Mouse (Mus musculus) liver, adult 2 months (tissue): ENCODE data around the gene Crocc2. TPM values are rescaled to one million over a fixed set of nuclear protein-coding genes. Genes with fewer than 3 reads are reported as not detected.
"Not testable (repeated sequence)": the region's sequence is repeated elsewhere in the genome, so short reads cannot be mapped to it uniquely, and the experiment has no call there.

ENCODE experiments used
- DNase-seq: peaks from one replicate; pipeline ENCODE4 v3.0.0-alpha.2; 2011; ENCODE audit warnings: low read depth, low spot score; ENCODE audit errors: extremely low read depth
- H3K27ac ChIP-seq: fragments of 200-500 bp; replicated peaks from 2 replicates; pipeline ENCODE4 v1.5.1; 2012; ENCODE audit warnings: low read depth, mild to moderate bottlenecking, control low read depth, inconsistent platforms, low read length; ENCODE audit not compliant: insufficient read depth
- H3K27me3 ChIP-seq: fragments of 200-500 bp; 2 replicates; pipeline ENCODE4 v1.6.1; 2012; ENCODE audit warnings: mild to moderate bottlenecking, moderate library complexity, low read length, inconsistent platforms; ENCODE audit not compliant: control insufficient read depth, insufficient read depth
- H3K36me3 ChIP-seq: fragments of 200-500 bp; 2 replicates; pipeline ENCODE4 v1.6.1; 2012; ENCODE audit warnings: low read length, inconsistent platforms; ENCODE audit not compliant: control insufficient read depth, insufficient read depth
- H3K4me1 ChIP-seq: fragments of 200-500 bp; 2 replicates; pipeline ENCODE4 v1.6.1; 2011; ENCODE audit warnings: low read length; ENCODE audit not compliant: control insufficient read depth, insufficient read depth
- H3K4me3 ChIP-seq: fragments of 200-500 bp; 2 replicates; pipeline ENCODE4 v1.5.1; 2011; ENCODE audit warnings: low read depth, mild to moderate bottlenecking, control low read depth, low read length, moderate library complexity; ENCODE audit not compliant: insufficient read depth
- H3K79me2 ChIP-seq: fragments of 200-500 bp; 2 replicates; pipeline ENCODE4 v1.6.1; 2012; ENCODE audit warnings: inconsistent platforms, mild to moderate bottlenecking, low read length, moderate library complexity; ENCODE audit not compliant: control insufficient read depth, insufficient read depth
- H3K9ac ChIP-seq: fragments of 200-500 bp; 2 replicates; pipeline ENCODE4 v1.6.1; 2012; ENCODE audit warnings: low read depth, mild to moderate bottlenecking, control low read depth, inconsistent platforms, low read length
- CTCF ChIP-seq: fragments of 200-500 bp; IDR thresholded peaks from 2 replicates; pipeline ENCODE4 v1.5.1; 2011; ENCODE audit warnings: low read depth, low read length, control low read depth
- POLR2A ChIP-seq: fragments of 200-500 bp; IDR thresholded peaks from 2 replicates; pipeline ENCODE4 v1.6.1; 2011; ENCODE audit warnings: low read length, control low read depth; ENCODE audit not compliant: insufficient read depth; ENCODE audit errors: extremely low read depth
- WGBS: fragments of 180-500 bp; shearing (Covaris S2); methylation state at CpG from one replicate; pipeline ENCODE4 v1.1.7; 2018; 5-methylcytosine and 5-hydroxymethylcytosine counted together
- polyA plus RNA-seq: library from polyadenylated mRNA; depleted of rRNA; stranded (reverse); fragments of >200 nt; gene quantifications from 2 replicates; pipeline ENCODE4 v1.2.3, GENCODE M21; 2012
- total RNA-seq: library from RNA; depleted of rRNA; stranded (reverse); fragments of >200 nt; gene quantifications from 2 replicates; pipeline ENCODE4 v1.2.3, GENCODE M21; 2014

Gene Crocc2
- total and polyA plus RNA-seq, 2 experiments, result not detected

DNA sequence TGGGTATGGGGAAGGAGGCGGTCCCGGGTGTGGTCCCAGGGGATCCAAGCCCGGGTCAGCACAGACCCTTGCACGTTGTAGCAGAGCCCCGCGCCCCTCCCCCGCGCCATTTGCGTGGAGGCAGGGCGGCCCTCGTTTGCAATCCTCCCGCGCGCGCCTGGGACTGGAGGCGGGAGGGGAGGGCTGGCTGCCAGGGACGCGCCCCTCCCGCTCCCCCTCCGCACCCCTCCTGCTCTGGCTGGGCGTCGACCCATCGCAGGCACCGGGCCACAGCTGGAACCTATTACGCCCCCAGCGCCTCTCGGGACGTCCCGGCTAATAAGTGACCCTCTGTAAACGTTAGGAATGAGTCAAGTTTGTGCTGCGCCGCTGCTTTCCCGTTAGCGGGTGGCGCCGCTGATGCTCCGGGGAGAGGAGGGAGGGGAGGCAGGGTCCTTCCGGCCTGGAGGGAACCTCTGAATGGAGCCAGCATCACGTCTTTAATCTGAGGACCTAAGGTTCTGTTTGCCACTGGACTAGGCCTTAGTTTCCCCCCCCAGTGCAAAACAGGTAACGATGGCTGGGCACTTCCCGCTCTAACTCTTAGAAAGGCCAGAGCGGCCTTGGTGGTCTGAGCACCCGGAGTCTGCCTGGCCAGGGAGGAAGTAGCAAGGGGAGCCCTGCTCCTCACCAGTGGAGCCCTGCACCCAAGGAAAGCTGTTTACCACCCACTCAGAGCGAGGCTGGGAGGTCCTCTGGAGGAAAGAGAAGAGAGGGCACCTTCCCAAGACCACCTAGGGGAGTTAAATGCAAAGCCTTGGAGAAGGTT is 8.2 kb downstream of the Crocc2 start:
- no peaks in the 10 kb centered on the region for H3K79me2 ChIP-seq

DNA sequence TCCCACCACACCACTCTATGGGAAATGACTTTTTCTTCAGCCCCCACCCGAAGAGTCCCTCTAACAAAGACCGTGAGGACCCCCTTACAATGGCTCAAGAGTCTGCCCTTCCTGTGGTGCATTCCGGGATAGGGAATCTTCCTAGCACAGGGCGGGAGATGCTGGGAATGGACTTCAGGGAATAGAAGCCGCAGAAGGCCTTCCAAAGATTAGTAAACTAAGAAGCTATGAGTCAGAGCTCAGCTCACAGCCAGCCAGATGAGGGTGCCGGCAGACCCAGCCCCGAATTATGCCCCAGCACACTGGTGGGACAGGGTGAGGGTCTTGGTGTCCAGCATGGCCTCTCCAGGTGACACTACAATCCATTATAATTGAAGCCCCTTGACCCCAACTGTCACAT is 13.8 kb downstream of the Crocc2 start:
- Histone ChIP-seq H3K27ac (no peak overlapping the region), H3K4me1 (no peaks in the 10 kb centered on the region), H3K27me3 (no peaks in the 10 kb centered on the region), H3K36me3 (no peaks in the 10 kb centered on the region), H3K79me2 (no peaks in the 10 kb centered on the region), H3K4me3 (no peak overlapping the region), H3K9ac (no peak overlapping the region)
- TF ChIP-seq CTCF, result no peak
- TF ChIP-seq POLR2A, result no peak
- no peak for DNase-seq
- WGBS, result 90% methylated on average over 7 of the region's 7 CpGs

More for the DNA sequence above, 8.2 kb downstream of the Crocc2 start:
- Histone ChIP-seq H3K36me3 (no peaks in the 10 kb centered on the region), H3K27me3 (0 out of 2 replicates have a peak, but pooled peaks cover 5% of the 10 kb centered on the region), H3K4me1 (no peaks in the 10 kb centered on the region), H3K4me3 (no peak overlapping the region), H3K27ac (no peak overlapping the region), H3K9ac (no peak overlapping the region)
- WGBS, result 9% methylated on average over 44 of the region's 44 CpGs
- TF ChIP-seq POLR2A (no peak), CTCF (no peak)
- no peak for DNase-seq

DNA sequence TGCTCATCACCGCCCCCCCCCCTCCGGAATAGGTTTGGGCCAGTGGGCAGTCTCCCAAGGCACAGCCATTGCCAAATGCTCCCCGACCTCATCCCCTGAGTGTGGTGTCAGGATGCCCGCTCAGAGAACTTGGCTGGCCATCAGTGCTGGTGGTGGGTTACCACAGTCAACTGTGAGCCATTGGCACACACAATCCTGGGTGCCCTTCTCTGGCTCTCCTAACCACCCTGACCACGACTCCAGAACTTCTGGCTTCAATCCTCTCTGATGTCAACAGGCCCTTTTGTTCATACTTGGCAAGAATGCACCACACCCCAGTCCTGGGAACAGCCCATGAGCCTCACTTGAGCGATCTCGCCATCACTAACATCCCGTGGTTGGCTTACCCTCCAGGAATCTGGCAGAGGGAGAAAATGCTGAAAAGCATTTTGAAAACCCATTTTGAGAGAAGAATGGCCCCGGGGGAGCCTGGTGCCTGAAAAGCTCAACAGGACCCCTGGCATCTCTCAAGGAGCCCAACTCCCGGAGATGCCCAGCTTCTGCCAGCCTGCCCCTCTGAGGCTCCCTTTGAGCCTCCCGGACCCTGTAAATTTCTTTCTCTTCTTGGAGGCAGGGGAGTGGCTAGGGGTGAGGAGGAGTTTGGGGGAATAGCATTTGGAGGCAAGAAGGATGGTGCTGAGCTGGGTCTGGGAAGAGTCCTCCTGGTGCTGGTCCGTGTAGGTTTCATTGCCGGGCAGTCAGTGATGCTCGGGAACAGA is 15.7 kb downstream of the Crocc2 start:
- H3K4me1 ChIP-seq, result no peaks in the 10 kb centered on the region
- no peak for TF ChIP-seq CTCF
- TF ChIP-seq POLR2A, result no peak
- WGBS, result 75% methylated on average over 14 of the region's 14 CpGs
- no peaks in the 10 kb centered on the region for H3K36me3 ChIP-seq
- DNase-seq, result no peak
- H3K4me3 ChIP-seq, result no peak overlapping the region
- H3K79me2 ChIP-seq, result no peaks in the 10 kb centered on the region
- no peaks in the 10 kb centered on the region for H3K27me3 ChIP-seq
- H3K27ac ChIP-seq, result no peak overlapping the region
- H3K9ac ChIP-seq, result no peak overlapping the region

DNA sequence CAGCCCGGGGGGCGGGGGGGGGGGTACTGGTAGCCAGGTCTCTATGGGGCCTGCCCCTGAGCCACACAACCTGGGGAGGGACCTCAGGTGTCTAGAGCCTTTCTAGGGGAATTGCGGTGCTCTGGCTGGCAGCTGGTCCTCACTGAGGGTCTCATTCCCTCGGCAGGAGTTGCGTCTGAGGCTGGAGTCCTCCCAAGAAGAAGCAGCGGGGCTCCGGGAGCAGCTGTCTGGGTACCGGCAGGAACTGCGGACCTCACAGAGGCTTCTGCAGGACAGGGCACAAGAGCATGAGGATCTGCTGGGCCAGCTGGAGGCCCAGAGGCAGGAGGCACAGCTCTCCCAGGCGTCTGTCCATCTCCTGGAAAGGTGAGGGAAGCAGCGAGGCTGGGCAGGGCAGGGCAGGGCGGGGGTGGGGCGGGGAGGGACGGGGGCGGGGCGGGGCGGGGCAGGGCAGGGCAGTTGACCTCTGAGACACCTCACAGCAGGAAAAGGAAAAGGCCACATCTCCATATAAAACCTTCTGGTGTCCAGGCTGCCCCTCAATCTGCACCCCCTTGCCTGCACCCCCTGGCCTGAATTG is 22.3 kb downstream of the Crocc2 start:
- Histone ChIP-seq H3K27me3 (no peaks in the 10 kb centered on the region), H3K9ac (no peak overlapping the region), H3K4me3 (no peak overlapping the region), H3K27ac (no peak overlapping the region), H3K4me1 (no peaks in the 10 kb centered on the region), H3K36me3 (no peaks in the 10 kb centered on the region), H3K79me2 (no peaks in the 10 kb centered on the region)
- no peak for DNase-seq
- 22% methylated on average over 12 of the region's 17 CpGs for WGBS
- no peak for TF ChIP-seq CTCF
- TF ChIP-seq POLR2A, result no peak

DNA sequence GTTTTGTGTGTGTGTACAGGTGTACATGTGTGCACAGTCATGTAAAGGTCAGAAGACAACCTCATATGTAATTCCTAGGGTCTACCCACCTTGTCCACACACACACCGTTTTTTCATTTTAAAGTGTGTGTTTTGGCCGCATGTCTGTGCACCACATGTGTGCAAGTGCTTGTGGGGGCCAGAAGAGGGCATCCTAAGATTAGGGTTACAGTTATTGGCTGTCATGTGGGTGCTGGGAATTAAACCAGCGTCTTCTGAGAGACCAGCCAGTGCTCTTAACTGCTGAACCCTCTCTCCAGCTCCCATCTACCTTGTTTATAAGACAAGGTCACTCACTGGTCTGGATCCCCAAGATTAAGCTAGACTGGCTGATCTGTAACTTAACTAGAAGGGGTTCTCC is 26.4 kb downstream of the Crocc2 start:
- no peak for DNase-seq
- H3K4me1 ChIP-seq, result no peaks in the 10 kb centered on the region
- H3K27ac ChIP-seq, result no peak overlapping the region
- H3K27me3 ChIP-seq, result no peaks in the 10 kb centered on the region
- H3K4me3 ChIP-seq, result no peak overlapping the region
- no peaks in the 10 kb centered on the region for H3K79me2 ChIP-seq
- TF ChIP-seq CTCF, result no peak
- no peak overlapping the region for H3K9ac ChIP-seq
- 90% methylated on average over 3 of the region's 3 CpGs for WGBS
- no peaks in the 10 kb centered on the region for H3K36me3 ChIP-seq

DNA sequence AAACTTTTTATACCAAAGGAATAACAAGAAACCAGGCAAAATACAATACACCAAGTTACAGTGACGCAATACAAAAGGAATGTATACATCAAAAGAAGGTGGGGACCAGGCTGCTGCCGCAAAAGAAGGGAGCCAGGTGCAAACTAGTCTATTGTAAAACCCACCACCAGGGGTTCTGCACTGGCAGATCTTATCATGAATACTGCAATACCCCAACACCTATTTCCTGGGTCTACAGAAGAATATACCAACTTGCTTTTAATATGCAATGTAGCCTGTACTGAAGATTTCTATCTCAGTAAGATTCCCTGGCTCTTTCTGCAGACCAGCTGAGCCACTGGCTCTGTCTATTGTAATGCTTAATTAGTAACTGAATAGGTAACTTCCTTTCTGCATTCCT is 28.9 kb downstream of the Crocc2 start:
- H3K27ac ChIP-seq, H3K27me3 ChIP-seq, DNase-seq, H3K36me3 ChIP-seq, H3K79me2 ChIP-seq, H3K9ac ChIP-seq, H3K4me1 ChIP-seq, H3K4me3 ChIP-seq: not testable (repeated sequence)
- WGBS, result 93% methylated on average over 2 of the region's 2 CpGs
